Mouse (Mus musculus): Measurements from ENCODE around the gene Bahcc1. TPM values are rescaled to one million over a fixed set of nuclear protein-coding genes. Genes with fewer than 3 reads are reported as not detected.

Gene Bahcc1
- polyA plus RNA-seq, 2 experiments = 14.0 to 22.9 TPM

DNA sequence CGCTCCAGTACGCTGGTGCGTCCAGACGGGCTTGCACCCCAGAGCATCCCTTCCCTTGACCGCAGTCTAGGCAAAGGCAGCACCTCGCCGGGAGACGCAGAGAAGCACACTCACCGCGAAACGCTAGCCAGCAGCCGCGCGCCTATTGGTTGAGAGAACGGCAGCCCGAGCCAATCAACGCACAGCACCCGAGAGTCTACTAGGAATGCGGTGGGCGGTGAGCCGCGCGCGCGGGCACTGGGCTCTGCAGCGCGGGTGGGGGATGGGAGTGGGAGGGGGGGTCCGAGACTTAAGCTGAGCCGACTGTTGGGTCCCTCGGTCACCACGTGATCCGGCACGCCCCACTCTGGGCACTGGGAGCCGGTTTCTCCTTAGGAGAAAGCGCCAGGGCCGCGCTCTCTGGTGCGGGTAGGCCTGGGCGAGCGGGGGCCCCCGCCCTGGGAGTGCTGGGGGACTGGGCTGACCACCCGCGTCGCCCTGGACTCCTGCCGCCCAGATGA is 78.1 kb downstream of the Bahcc1 start:
- Histone ChIP-seq H3K9me3 (ENCODE audit: control insufficient read depth, low read length) (no peaks in the 10 kb centered on the region), H3K27ac (replicated peaks; ENCODE audit: low read depth, low read length) (peak overlapping the region; percentile 86), H3K9ac (ENCODE audit: low read depth, low read length, severe bottlenecking) (peak overlapping the region; percentile 54), H3K36me3 (ENCODE audit: control insufficient read depth, insufficient read depth, low read length) (no peaks in the 10 kb centered on the region), H3K27me3 (ENCODE audit: control insufficient read depth, insufficient read depth, low read length) (no peaks in the 10 kb centered on the region), H3K4me3 (replicated peaks; ENCODE audit: low read length) (peak overlapping the region; percentile 40), H3K4me2 (replicated peaks; ENCODE audit: low read depth, low read length, severe bottlenecking) (peak overlapping the region; percentile 86), H3K4me1 (ENCODE audit: control insufficient read depth, insufficient read depth, low read length) (peaks cover 42% of the 10 kb centered on the region)
- ATAC-seq (ENCODE audit: low FRiP score, low read depth) (peak; percentile 92), DNase-seq (ENCODE audit: low spot score) (peak; percentile 97)
- 0 out of 2 replicates have a peak, but pooled peaks have one; percentile 63 for TF ChIP-seq POLR2A (IDR thresholded peaks at IDR 0.05; ENCODE audit: borderline replicate concordance, extremely low read depth, insufficient read depth, insufficient read length)
- 2% methylated on average over 43 of the region's 45 CpGs for WGBS

DNA sequence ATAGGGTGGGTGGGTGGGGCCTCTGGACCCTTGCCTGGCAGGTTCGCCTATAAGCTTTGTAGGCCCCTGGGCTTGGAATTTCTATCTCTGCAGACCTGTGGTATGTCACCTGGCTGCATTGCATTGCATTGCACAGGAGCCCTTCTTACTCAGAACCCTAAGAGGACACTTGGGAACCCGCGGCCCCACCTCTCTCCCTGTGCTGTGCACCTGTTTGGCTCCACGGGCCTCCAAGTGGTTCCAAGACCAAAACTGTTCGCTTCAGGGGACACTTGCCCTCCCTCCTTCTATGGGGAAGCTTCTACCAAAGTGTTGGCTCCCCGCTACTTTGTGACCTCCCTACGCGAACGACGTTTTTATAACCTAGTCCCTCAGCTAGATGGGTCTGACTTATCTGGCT is 78.8 kb downstream of the Bahcc1 start:
- Histone ChIP-seq H3K4me2 (replicated peaks; ENCODE audit: low read depth, low read length, severe bottlenecking) (peak overlapping the region; percentile 86), H3K4me1 (ENCODE audit: control insufficient read depth, insufficient read depth, low read length) (peaks cover 35% of the 10 kb centered on the region)

DNA sequence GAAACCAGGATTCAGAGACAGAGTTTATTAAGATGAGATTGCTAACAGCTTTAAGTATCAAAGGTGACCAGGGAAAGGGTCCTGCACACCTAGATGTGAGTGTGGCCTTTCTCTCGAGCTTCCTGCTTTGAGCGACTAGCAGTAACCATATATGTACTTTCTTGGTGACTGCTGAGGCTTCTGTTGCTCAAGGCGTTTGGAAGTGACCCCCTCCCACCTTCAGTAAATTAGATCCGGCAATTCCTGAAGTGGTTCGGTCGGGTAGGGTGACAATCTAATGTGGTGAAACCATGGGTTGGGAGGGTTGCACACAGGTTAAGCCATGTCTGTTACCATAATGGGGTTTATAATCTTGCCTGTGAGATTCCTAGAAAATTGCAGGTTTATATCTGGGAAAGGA is 79.3 kb downstream of the Bahcc1 start:
- H3K9ac ChIP-seq (ENCODE audit: low read depth, low read length, severe bottlenecking) = no peak overlapping the region
- H3K4me2 ChIP-seq (replicated peaks; ENCODE audit: low read depth, low read length, severe bottlenecking) = no peak overlapping the region
- ATAC-seq (ENCODE audit: low FRiP score, low read depth) (no peak), DNase-seq (ENCODE audit: low spot score) (no peak)
- no peaks in the 10 kb centered on the region for H3K27me3 ChIP-seq (ENCODE audit: control insufficient read depth, insufficient read depth, low read length)
- H3K36me3 ChIP-seq (ENCODE audit: control insufficient read depth, insufficient read depth, low read length) = no peaks in the 10 kb centered on the region
- no peak overlapping the region for H3K4me3 ChIP-seq (replicated peaks; ENCODE audit: low read length)
- TF ChIP-seq POLR2A (IDR thresholded peaks at IDR 0.05; ENCODE audit: borderline replicate concordance, extremely low read depth, insufficient read depth, insufficient read length) = no peak
- no peak overlapping the region for H3K27ac ChIP-seq (replicated peaks; ENCODE audit: low read depth, low read length)
- H3K4me1 ChIP-seq (ENCODE audit: control insufficient read depth, insufficient read depth, low read length) = peaks cover 33% of the 10 kb centered on the region
- 60% methylated on average over 6 of the region's 6 CpGs for WGBS
- H3K9me3 ChIP-seq (ENCODE audit: control insufficient read depth, low read length) = no peaks in the 10 kb centered on the region

More for the DNA sequence above, 78.8 kb downstream of the Bahcc1 start:
- no peak for TF ChIP-seq POLR2A (IDR thresholded peaks at IDR 0.05; ENCODE audit: borderline replicate concordance, extremely low read depth, insufficient read depth, insufficient read length)
- H3K36me3 ChIP-seq (ENCODE audit: control insufficient read depth, insufficient read depth, low read length) = no peaks in the 10 kb centered on the region
- H3K27ac ChIP-seq (replicated peaks; ENCODE audit: low read depth, low read length) = peak overlapping the region; percentile 86
- peak overlapping the region; percentile 40 for H3K4me3 ChIP-seq (replicated peaks; ENCODE audit: low read length)
- DNase-seq (ENCODE audit: low spot score) (no peak), ATAC-seq (ENCODE audit: low FRiP score, low read depth) (no peak)
- peak overlapping the region; percentile 54; the same call in 1 of the 2 replicates for H3K9ac ChIP-seq (ENCODE audit: low read depth, low read length, severe bottlenecking)
- 33% methylated on average over 10 of the region's 10 CpGs for WGBS
- no peaks in the 10 kb centered on the region for H3K9me3 ChIP-seq (ENCODE audit: control insufficient read depth, low read length)
- H3K27me3 ChIP-seq (ENCODE audit: control insufficient read depth, insufficient read depth, low read length) = no peaks in the 10 kb centered on the region

DNA sequence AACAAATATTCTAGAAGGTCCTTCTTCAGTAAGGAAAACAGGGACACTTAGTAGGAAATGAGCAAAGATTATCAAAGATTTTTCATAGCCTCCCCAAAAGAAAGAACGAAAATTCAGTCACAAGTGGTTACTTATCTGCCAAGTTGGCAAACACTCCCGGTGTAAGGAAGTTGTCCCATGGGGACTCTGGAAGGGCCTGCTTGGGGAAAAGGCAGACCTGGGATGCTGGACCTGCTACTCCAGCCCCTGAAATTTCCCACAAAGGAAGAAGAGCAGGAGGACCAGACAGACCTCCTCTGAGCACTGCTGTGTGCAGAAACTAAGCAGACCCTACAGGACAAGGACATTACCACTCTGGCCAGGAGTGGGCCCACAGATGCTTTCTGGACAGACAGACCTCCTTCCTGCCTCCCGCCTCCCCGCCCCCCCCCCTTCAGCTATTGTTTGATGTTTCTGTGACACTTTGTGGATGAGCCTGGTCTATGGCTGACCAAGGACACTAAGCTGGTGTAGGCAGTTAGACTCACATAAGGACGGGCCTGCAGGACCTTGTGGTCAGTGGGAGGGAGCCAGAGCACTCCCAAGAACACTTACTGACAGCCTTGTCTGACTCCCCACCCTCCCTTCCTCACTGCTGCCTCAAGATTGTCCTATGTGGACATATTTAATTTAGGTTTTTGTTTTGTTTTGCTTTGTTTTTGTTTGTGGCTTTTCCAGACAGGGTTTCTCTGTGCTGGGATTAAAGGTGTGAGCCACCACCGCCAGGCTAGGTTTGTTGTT is 81.3 kb downstream of the Bahcc1 start:
- Histone ChIP-seq H3K4me3 (replicated peaks; ENCODE audit: low read length) (no peak overlapping the region), H3K27ac (replicated peaks; ENCODE audit: low read depth, low read length) (no peak overlapping the region), H3K4me1 (ENCODE audit: control insufficient read depth, insufficient read depth, low read length) (peaks cover 25% of the 10 kb centered on the region), H3K9me3 (ENCODE audit: control insufficient read depth, low read length) (no peaks in the 10 kb centered on the region), H3K36me3 (ENCODE audit: control insufficient read depth, insufficient read depth, low read length) (no peaks in the 10 kb centered on the region), H3K27me3 (ENCODE audit: control insufficient read depth, insufficient read depth, low read length) (no peaks in the 10 kb centered on the region), H3K9ac (ENCODE audit: low read depth, low read length, severe bottlenecking) (no peak overlapping the region), H3K4me2 (replicated peaks; ENCODE audit: low read depth, low read length, severe bottlenecking) (no peak overlapping the region)
- ATAC-seq (ENCODE audit: low FRiP score, low read depth) (no peak), DNase-seq (ENCODE audit: low spot score) (no peak)
- WGBS = 59% methylated on average over 6 of the region's 6 CpGs
- TF ChIP-seq POLR2A (IDR thresholded peaks at IDR 0.05; ENCODE audit: borderline replicate concordance, extremely low read depth, insufficient read depth, insufficient read length) = no peak

DNA sequence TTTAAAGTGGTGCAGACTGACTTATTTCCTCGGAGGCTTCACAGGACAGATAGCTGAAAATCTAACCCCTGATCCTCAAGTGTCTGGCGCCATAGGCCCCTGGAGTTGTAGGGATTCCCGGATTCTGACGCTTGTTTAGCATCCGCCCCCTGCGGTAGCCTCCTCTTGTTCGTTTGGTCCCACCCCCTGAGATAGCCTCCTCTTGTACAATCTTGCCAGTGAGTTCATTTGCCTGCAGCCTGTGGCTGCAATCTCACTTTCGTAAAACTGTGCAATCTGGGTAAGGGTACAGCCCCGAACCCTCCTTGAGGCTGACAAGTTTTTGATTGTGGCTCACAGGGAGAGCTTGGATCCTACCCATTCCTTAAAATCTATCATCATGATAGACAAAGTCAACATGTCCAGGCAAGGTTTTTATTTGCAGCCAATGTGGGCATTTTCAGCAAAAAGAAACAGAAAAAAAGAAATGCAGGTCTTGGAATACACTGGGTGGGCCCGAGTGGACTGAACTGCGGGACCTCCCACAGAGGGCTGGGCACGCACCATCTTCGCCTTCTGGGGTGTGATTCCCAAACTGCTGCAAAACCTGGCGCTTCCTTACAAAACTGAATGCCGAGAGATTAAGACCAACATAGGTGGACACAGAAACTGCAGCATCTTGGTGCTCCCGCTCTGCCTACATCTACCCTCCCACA is 82.1 kb downstream of the Bahcc1 start:
- no peaks in the 10 kb centered on the region for H3K27me3 ChIP-seq (ENCODE audit: control insufficient read depth, insufficient read depth, low read length)
- H3K36me3 ChIP-seq (ENCODE audit: control insufficient read depth, insufficient read depth, low read length) = no peaks in the 10 kb centered on the region
- no peak for TF ChIP-seq POLR2A (IDR thresholded peaks at IDR 0.05; ENCODE audit: borderline replicate concordance, extremely low read depth, insufficient read depth, insufficient read length)
- H3K9ac ChIP-seq (ENCODE audit: low read depth, low read length, severe bottlenecking) = no peak overlapping the region
- H3K4me3 ChIP-seq (replicated peaks; ENCODE audit: low read length) = no peak overlapping the region
- ATAC-seq (ENCODE audit: low FRiP score, low read depth) = no peak
- H3K4me2 ChIP-seq (replicated peaks; ENCODE audit: low read depth, low read length, severe bottlenecking) = peak overlapping the region; percentile 86; the same call in 1 of the 2 replicates
- WGBS = 52% methylated on average over 16 of the region's 16 CpGs
- DNase-seq (ENCODE audit: low spot score) = no peak
- no peak overlapping the region for H3K27ac ChIP-seq (replicated peaks; ENCODE audit: low read depth, low read length)
- H3K4me1 ChIP-seq (ENCODE audit: control insufficient read depth, insufficient read depth, low read length) = peaks cover 25% of the 10 kb centered on the region
- no peaks in the 10 kb centered on the region for H3K9me3 ChIP-seq (ENCODE audit: control insufficient read depth, low read length)
